Mouse (Mus musculus): Measurements from ENCODE around the gene Efna5. TPM values are rescaled to one million over a fixed set of nuclear protein-coding genes. Genes with fewer than 3 reads are reported as not detected.

Gene Efna5
- total and polyA plus RNA-seq, 3 experiments, result 0.04 to 0.23 TPM; not detected in 1

DNA sequence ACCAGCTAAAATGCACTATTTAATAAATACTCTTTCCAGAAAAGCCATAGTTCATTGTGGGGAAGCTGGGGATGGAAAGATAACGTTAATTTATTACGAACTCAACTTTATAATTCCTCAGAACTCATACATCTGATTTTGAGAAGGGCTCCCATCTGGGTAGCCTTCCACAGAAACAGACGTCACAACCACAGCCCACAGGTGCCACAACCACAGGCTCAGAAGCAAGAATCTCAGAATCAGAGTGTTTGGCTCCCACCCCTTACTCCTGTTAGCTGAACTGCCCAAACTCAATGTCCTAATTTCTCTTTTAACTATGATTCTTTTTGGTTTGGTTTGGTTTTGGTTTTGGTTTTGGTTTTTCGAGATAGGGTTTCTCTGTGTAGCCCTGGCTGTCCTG, 73.2 kb downstream of the Efna5 start:
- H3K27me3 ChIP-seq (replicated peaks), result no peaks in the 10 kb centered on the region
- in situ Hi-C loops (cut with MboI; ENCODE audit: low pct_ligation_motif_present, low pct_unique_long_range_greater_than_20kb, low sequenced_read_pairs) (no loop called here), dilution Hi-C loops (cut with MboI; ENCODE audit: extremely low pct_ligation_motif_present, extremely low pct_unique_long_range_greater_than_20kb, low sequenced_read_pairs) (no loop called here)
- no peak overlapping the region for H3K27ac ChIP-seq (ENCODE audit: insufficient read depth, low read depth)
- no peak overlapping the region for H3K9ac ChIP-seq (ENCODE audit: insufficient read depth, low read depth)
- H3K36me3 ChIP-seq (replicated peaks in 1 of 2; ENCODE audit: control insufficient read depth in 1 of 2, insufficient read depth in 1 of 2, low read length in 1 of 2), result no peaks in the 10 kb centered on the region
- no peaks in the 10 kb centered on the region for H3K79me2 ChIP-seq (replicated peaks; ENCODE audit: control insufficient read depth, extremely low read depth, insufficient read depth, poor library complexity, severe bottlenecking)
- H3K4me2 ChIP-seq (ENCODE audit: insufficient read depth, low read depth, poor library complexity, severe bottlenecking), result no peak overlapping the region
- no peaks in the 10 kb centered on the region for H3K9me3 ChIP-seq (replicated peaks; ENCODE audit: low read length)
- no peaks in the 10 kb centered on the region for H3K4me1 ChIP-seq (ENCODE audit: control insufficient read depth in 1 of 2, insufficient read depth in 2 of 2)
- no peak for TF ChIP-seq E2F4 (IDR thresholded peaks at IDR 0.05; ENCODE audit: insufficient replicate concordance, low read depth, low read length)
- TF ChIP-seq NRF1 (IDR thresholded peaks at IDR 0.05; ENCODE audit: low read depth, low read length), result no peak
- no peak for TF ChIP-seq POLR2AphosphoS2 (IDR thresholded peaks at IDR 0.05; ENCODE audit: low read depth, low read length)
- TF ChIP-seq GABPA (IDR thresholded peaks at IDR 0.05; ENCODE audit: insufficient replicate concordance, low read depth, low read length), result no peak
- no peak for TF ChIP-seq SMC3 (IDR thresholded peaks at IDR 0.05; ENCODE audit: low read depth, low read length)
- TF ChIP-seq EP300 (IDR thresholded peaks at IDR 0.05; ENCODE audit: low read length), result no peak
- TF ChIP-seq CHD1 (IDR thresholded peaks at IDR 0.05; ENCODE audit: low read depth, low read length), result no peak
- TF ChIP-seq ELF1 (IDR thresholded peaks at IDR 0.05; ENCODE audit: low read depth, low read length), result no peak
- TF ChIP-seq NELFE (IDR thresholded peaks at IDR 0.05; ENCODE audit: low read depth, low read length), result no peak
- no peak for TF ChIP-seq ZKSCAN1 (IDR thresholded peaks at IDR 0.05; ENCODE audit: borderline replicate concordance, low read depth, low read length)
- no peak for TF ChIP-seq TBP (conservative IDR thresholded peaks at IDR 0.05; ENCODE audit: low read depth, low read length)
- TF ChIP-seq MAFK (IDR thresholded peaks at IDR 0.05; ENCODE audit: insufficient replicate concordance, low read length), result no peak
- no peak for TF ChIP-seq CHD2 (IDR thresholded peaks at IDR 0.05; ENCODE audit: low read length)
- TF ChIP-seq UBTF (IDR thresholded peaks at IDR 0.05; ENCODE audit: low read depth, low read length), result no peak
- TF ChIP-seq JUN (IDR thresholded peaks at IDR 0.05; ENCODE audit: insufficient read depth, low read depth, low read length), result no peak
- TF ChIP-seq JUND (conservative IDR thresholded peaks at IDR 0.05; ENCODE audit: low read depth, low read length), result no peak
- TF ChIP-seq USF2 (conservative IDR thresholded peaks at IDR 0.05; ENCODE audit: low read depth, low read length), result no peak
- no peak for TF ChIP-seq HCFC1 (IDR thresholded peaks at IDR 0.05; ENCODE audit: low read depth, low read length)
- TF ChIP-seq SIN3A (IDR thresholded peaks at IDR 0.05; ENCODE audit: low read length), result no peak
- no peak for DNase-seq (ENCODE audit: extremely low read depth)
- H3K4me3 ChIP-seq (replicated peaks in 1 of 3; ENCODE audit: low read depth in 2 of 3, low read length in 2 of 3, poor library complexity in 1 of 3), result no peak overlapping the region

DNA sequence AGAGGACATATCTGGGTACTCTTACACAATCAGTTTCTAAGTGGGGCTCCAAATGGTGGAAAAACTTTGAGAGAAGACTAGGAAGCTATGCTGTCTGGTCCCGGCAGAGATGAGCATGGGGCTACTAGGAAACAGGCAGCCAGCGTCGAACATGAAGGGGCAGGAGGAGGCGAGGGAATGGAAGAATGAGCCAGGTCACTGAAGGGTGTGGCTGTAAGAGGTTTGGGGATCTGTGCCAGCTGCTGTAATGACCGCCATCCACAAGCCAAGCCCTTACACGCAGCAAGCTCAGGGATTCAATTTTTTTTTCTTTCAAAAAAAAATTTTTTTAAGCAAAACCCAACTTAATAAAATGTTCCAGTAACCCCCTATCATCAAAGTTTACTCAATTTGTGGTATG, 74.5 kb downstream of the Efna5 start:
- H3K4me1 ChIP-seq (ENCODE audit: control insufficient read depth in 1 of 2, insufficient read depth in 2 of 2), result no peaks in the 10 kb centered on the region
- H3K4me3 ChIP-seq (replicated peaks in 1 of 3; ENCODE audit: low read depth in 2 of 3, low read length in 2 of 3, poor library complexity in 1 of 3), result no peak overlapping the region
- no peak for DNase-seq (ENCODE audit: extremely low read depth)
- no peak overlapping the region for H3K4me2 ChIP-seq (ENCODE audit: insufficient read depth, low read depth, poor library complexity, severe bottlenecking)
- no peak for TF ChIP-seq UBTF (IDR thresholded peaks at IDR 0.05; ENCODE audit: low read depth, low read length)
- TF ChIP-seq MAZ (IDR thresholded peaks at IDR 0.05; ENCODE audit: low read depth, low read length), result no peak
- no peak for TF ChIP-seq NRF1 (IDR thresholded peaks at IDR 0.05; ENCODE audit: low read depth, low read length)
- no peak for TF ChIP-seq TCF12 (IDR thresholded peaks at IDR 0.05; ENCODE audit: low read depth, low read length)
- no peak for TF ChIP-seq ETS1 (conservative IDR thresholded peaks at IDR 0.05; ENCODE audit: low read depth, low read length)
- no peak for TF ChIP-seq BHLHE40 (IDR thresholded peaks at IDR 0.05; ENCODE audit: low read depth, low read length)
- no peak for TF ChIP-seq ZC3H11A (IDR thresholded peaks at IDR 0.05; ENCODE audit: low read depth, low read length)
- TF ChIP-seq MXI1 (IDR thresholded peaks at IDR 0.05; ENCODE audit: low read depth, low read length), result no peak
- no peak for TF ChIP-seq MAFK (IDR thresholded peaks at IDR 0.05; ENCODE audit: insufficient replicate concordance, low read length)
- no peak for TF ChIP-seq ELF1 (IDR thresholded peaks at IDR 0.05; ENCODE audit: low read depth, low read length)
- dilution Hi-C loops (cut with MboI; ENCODE audit: extremely low pct_ligation_motif_present, extremely low pct_unique_long_range_greater_than_20kb, low sequenced_read_pairs), result no loop called here
- no peak overlapping the region for H3K27ac ChIP-seq (ENCODE audit: insufficient read depth, low read depth)
- H3K79me2 ChIP-seq (replicated peaks; ENCODE audit: control insufficient read depth, extremely low read depth, insufficient read depth, poor library complexity, severe bottlenecking), result no peaks in the 10 kb centered on the region
- no peak overlapping the region for H3K9ac ChIP-seq (ENCODE audit: insufficient read depth, low read depth)
- no peaks in the 10 kb centered on the region for H3K27me3 ChIP-seq (replicated peaks)
- in situ Hi-C loops (cut with MboI; ENCODE audit: low pct_ligation_motif_present, low pct_unique_long_range_greater_than_20kb, low sequenced_read_pairs), result no loop called here
- H3K36me3 ChIP-seq (replicated peaks in 1 of 2; ENCODE audit: control insufficient read depth in 1 of 2, insufficient read depth in 1 of 2, low read length in 1 of 2), result no peaks in the 10 kb centered on the region
- no peaks in the 10 kb centered on the region for H3K9me3 ChIP-seq (replicated peaks; ENCODE audit: low read length)

All from CH12.LX (cell line).